Mouse (Mus musculus) heart, postnatal 0 days (tissue): ENCODE results near the gene Klf3.

Source experiments
- CTCF ChIP-seq: IDR thresholded peaks from 2 replicates; pipeline ENCODE4 v1.5.1; 2016; ENCODE audit warnings: antibody characterized with exemption, control low read depth, low read depth
- EP300 ChIP-seq: IDR thresholded peaks from 2 replicates; pipeline ENCODE4 v1.6.1; 2016; ENCODE audit warnings: antibody characterized with exemption, low read depth

DNA sequence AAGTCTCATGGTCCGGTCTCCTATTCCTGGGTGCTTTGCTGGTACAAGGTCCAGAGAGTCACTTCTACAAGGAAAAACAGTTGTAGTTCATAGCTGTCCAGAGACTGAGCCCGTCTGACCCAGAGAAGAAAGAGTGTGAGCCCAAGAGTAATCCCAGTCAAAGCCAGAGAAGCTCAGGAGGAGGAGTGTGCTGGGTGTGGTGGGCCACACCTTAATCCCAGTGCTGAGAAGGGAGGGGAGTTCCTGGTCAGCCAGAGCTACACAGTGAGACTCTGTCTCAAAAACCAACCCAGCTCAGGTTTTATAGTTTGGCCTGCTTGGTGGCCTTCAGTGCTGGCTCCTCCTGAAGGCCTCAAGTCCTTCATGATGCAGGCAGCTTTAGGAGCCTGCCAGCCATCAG lies 18.1 kb downstream of the Klf3 start:
- no peak for TF ChIP-seq EP300
- TF ChIP-seq CTCF, result no peak
